Mouse (Mus musculus): ENCODE measurements at regions not wholly inside any gene's neighbourhood (a gene's known extent, or its start where the extent isn't known, plus 50 kb on each side); places are given as distances from the start of the nearest gene placed in this dataset.

DNA sequence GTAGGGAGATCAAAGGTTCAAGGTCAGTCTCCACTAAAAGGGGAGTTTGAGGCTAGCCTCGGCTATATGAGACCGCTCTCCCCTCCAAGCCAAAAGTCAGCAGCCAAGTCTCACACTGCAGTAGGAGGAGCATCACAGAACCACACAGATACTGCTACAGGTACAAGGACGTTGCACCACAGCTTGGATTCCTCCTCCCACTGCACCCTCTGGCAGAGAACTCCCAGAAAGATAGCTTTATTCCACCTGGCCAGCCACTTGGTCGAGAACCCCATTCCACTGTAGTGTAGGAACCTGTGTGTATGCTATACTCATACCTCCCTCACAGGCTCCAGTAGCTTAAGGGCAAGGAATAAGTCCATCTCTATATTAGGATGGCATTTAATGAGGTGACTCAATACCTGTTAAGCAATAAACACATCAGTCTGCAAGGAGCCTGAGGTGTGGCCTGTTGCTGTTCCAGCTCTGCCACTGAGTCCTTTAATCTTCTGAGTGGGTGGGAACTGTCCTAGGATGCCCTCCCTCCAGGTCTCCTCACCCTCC is 254.0 kb downstream of the Sox4 start:
- TF ChIP-seq CTCF (IDR thresholded peaks at IDR 0.05; ENCODE audit: insufficient read depth, low read depth, low read length) (no peak), POLR2A (IDR thresholded peaks at IDR 0.05; ENCODE audit: insufficient read depth, low read depth, low read length) (no peak)

Measured in olfactory bulb, adult 2 months (tissue).